Comparison of ENCODE assay signal across 1 mouse cellular context in the genomic region with DNA sequence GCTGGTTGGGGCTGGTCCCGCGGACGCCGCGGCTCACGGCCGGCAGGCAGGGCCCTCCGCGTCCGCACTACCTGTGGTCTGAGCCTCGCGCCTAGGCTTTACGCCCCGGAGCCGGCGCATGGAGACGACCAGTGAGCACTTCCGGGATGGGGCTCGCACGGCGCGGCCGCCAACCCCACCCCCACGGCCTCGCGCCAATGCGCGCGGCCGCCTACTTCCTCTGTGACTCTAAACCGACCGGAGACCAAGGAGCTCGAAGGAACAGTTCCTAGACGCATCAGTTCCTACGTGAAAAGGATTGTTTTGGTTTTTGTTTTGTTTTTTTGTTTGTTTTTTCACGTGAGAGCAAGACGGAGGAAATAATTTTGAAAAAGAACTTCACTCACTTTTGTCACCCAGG.
A peak's percentile ranks its signal among the peaks of the same experiment; 100 is the strongest.
TF ChIP-seq lines count a peak whose summit lies in the region.

Gene Dnajc2, minus strand, starts transcription at position 199 of the 400 bp plus-strand sequence.
Gene Psmc2, plus strand, starts transcription at position 231 of the 400 bp plus-strand sequence.

TF ChIP-seq in MEL, 35 proteins besides CTCF, POLR2A, EP300 and RAD21 (continued from another document):
- TF ChIP-seq POLR2AphosphoS2 (IDR thresholded peaks at IDR 0.05; ENCODE audit: low read length), result peak; percentile 71; the same call in 1 of the 2 replicates
- peak; percentile 69 for TF ChIP-seq NRF1 (IDR thresholded peaks at IDR 0.05; ENCODE audit: insufficient read depth, low read depth, low read length, poor library complexity, severe bottlenecking)
